Mouse (Mus musculus): Measurements from ENCODE around the gene Gm10322.

DNA sequence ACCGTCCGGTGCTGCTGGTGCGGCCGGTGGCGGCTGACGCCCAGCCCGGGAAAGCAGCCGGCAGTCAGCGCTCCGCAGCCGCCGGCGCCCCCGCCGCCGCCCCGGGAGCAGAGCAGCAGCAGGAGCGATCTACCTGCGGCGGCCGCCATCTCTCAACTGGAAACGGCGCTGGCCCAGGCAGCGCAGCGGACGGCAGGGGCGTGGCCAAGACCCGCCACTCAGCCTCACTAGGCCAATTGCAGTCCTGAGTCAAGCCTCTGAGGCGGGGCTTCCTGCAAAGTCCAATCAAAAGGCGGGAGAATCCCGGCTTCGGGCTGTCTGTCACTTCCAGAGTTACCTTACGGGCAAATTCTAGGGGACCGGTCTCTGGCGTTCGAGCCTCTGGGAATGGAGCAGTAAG lies 659 bp downstream of the Gm10322 start, which contains the start of gene Mcu:
- TF ChIP-seq CTCF (IDR thresholded peaks at IDR 0.05; ENCODE audit: control insufficient read depth, insufficient read depth, insufficient read length): no peak
- TF ChIP-seq MAX (IDR thresholded peaks at IDR 0.05): no peak
- TF ChIP-seq MYOD1 (IDR thresholded peaks at IDR 0.05; ENCODE audit: control insufficient read depth, insufficient read length, low read depth): no peak
- TF ChIP-seq MYOG (IDR thresholded peaks at IDR 0.05; ENCODE audit: control insufficient read depth, extremely low read depth, insufficient read length): no peak
- no peak for TF ChIP-seq USF1 (IDR thresholded peaks at IDR 0.05; ENCODE audit: low read depth)
- no peak for TF ChIP-seq CEBPB (IDR thresholded peaks at IDR 0.05; ENCODE audit: low read depth)
- TF ChIP-seq FOSL1 (IDR thresholded peaks at IDR 0.05; ENCODE audit: insufficient read depth, low read length, poor library complexity, severe bottlenecking): no peak

Measured in C2C12 (cell line).